Mouse (Mus musculus) thymus, postnatal 0 days (tissue): ENCODE measurements at regions not wholly inside any gene's neighbourhood (a gene's known extent, or its start where the extent isn't known, plus 50 kb on each side); places are given as distances from the start of the nearest gene placed in this dataset.

Experiments used
- DNase-seq: peaks from one replicate; pipeline ENCODE4 v3.0.0-alpha.2; 2015; ENCODE audit warnings: low spot score

DNA sequence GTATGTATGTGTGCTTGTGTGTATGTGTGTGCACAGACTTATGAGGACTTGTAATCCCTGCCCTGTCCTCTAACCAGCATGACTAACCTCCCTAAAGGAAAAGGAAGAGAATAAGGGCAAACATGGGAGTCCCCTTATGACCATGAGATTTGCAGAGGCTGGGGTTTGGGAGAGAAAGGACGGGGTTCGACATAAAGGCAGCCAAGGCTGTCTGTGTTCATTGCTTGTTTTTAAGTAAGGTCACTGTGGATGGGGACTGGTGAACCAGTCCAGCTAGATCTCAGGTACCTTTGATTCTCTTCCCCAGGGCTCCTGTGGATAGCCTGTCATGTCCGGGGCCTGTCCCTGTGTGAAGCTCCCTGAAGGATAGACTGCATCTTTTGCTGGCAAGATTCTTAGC is 55.6 kb downstream of the Irf2bp2 start:
- no peak for DNase-seq

DNA sequence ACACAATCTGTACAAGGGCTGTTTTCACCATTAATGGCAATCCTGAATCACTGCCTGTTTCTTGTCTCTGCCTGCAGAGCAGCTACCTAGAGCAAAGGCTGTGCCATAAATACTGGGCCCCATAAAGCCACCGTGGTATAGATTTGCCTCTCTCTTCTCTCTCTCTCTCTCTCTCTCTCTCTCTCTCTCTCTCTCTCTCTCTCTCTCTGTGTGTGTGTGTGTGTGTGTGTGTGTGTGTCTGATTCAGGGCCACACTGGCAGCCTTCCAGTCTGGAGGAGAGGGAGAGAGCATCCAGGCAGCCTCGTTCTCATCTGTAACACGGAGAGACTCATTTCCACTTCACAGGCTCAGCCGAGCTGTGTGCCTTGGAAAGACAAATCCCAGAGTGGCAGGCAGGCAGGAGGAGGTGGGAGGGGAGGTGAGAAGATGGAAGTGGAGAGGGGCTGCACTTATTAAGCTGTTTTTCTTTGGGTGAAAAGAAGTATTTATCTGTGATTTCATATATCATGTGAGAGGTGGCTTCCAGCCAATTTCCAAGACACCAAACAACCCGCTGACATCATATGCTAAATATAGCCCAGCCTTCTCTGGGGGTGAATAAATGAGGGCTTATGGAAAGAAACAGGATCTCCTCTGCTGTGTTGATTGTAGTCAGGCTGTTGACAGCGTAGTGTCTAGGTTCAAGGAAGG is 56.7 kb downstream of the Irf2bp2 start:
- DNase-seq = no peak

DNA sequence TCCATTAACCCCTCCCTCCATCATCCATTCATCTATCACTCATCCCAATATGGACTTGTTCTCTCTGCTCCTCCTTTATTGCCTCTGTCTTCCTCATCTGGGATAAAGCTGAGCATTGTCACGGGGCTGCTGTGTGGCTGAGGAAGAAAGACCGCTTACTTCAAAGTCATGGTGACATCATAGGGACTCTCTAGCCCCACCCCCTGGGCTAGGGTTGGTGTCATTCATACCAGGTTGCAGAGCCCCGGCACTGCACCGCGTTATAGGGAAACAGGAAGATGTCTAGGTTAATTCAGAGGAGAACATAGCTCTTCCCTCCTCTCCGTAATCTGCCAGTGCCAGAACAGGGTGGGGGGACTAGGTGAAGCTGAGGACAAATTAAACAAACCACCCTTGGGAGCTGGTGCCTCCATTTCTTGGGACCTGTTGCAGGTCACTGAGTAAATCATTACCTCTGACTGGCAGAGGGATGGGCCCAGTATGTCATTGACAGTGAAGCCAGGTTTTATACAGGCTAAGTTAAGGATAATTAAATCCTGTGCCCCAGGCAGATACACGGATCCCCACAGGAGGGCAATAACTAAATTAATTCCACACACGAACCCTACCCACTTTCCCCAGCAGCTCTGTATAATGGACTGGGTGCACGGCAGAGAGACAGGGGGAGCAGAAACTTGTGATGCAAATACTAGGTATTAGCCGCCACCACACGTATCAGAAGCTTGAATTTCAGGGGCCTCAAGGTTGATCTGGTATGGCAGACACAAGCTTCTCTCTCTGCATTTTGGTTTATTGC is 57.5 kb downstream of the Irf2bp2 start:
- DNase-seq = peak; percentile 79

DNA sequence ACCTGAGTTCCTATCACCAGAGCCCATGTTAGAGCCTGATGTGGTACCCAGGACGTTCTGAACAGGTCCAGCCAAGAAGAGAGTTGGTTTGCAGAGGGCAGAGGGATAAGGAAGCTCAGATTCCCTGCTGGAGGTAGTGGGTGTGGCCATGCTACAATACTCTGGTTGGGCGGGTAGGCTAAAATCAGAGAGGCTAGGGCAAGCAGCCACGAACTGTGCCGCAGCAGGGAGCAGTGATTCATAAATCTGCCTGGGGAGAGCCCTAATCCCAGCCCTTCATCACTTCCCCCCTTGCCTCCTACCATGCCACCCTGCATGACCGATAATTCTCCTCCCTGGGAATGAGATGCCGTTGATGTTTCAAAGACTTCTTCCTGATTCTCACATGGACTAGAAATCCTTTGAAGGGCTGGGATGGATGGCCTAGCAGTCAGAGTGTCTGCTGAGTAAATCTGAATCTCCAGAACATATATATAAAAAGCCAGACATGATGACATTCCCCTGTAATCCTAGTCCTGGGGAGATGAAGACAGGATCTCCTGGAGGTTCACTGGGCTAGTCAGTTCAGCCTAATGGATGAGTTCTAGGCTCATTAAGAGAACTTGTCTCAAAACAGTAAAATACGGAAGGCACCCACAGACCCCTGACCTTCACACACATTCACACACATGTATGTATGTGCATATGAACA is 57.6 kb upstream of the Tarbp1 start:
- no peak for DNase-seq

DNA sequence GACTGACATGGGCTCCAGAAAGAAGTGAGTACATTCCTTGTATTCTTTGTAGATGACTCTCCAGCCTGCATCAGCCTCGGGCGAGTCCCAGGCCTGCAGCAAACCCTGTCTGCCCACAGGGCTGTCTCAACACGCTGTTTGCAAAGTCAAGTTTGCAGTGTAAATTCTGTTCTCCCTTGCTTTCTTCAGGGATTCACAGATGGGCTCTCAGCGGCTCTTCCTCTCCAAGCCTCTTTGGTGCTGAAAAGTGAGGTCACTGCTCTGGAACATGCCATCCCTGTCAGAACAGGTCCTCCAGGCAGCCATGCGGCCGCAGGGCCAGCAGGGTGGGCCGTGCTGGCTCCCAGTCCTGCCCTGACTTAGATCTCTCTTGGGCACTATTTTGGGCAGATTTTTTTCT is 56.6 kb upstream of the Tarbp1 start:
- DNase-seq = no peak

DNA sequence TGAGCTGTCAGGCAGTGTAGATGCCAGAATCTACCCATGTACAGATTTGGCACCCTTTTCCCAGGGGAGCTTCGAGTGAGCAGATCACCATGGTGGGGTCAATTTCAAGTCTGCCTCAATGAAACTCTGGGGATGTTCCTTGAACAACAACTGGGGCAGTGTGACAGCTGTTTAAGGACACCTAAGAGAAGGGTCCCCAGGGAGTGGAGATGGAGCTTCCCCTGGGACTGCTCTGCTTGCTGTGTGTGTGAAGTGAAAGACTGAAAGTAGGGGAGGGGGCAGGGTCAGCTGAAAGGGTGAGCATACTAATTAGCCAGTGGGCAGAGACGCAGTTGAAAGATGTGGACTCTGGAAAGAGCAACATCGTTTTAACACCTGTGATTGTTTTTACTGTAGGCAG is 54.5 kb upstream of the Tarbp1 start:
- DNase-seq = no peak

DNA sequence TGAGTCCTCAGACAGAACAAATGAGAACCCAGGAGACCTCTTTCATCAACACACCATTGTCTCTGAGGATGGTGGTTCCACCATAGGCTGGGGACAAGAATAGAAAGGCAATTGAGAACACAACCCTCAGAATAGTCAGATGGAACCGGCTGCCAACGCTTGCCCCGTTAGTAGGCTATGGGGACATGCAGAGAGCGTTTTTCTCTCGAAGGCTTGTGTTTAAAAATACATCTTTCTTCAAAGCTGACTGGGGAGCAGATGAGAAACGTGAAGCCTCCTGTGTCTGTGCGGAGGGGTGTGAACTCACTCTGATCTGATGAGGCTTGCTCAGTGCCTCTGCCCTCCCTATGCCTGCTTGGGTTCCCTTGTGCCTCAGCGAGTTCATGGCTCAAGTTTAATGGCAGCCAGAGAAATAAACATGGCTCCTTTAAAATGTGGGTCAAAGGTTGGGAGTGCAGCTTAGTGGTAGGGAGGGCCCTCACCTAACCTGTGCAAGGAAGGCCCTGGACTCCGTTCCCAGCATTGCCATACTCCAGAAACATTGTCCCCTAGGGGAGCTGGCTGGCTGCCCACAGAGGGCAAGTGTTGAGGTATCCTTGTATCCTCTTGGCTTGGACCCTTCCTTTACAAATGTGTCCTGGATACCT is 53.7 kb upstream of the Tarbp1 start:
- no peak for DNase-seq

DNA sequence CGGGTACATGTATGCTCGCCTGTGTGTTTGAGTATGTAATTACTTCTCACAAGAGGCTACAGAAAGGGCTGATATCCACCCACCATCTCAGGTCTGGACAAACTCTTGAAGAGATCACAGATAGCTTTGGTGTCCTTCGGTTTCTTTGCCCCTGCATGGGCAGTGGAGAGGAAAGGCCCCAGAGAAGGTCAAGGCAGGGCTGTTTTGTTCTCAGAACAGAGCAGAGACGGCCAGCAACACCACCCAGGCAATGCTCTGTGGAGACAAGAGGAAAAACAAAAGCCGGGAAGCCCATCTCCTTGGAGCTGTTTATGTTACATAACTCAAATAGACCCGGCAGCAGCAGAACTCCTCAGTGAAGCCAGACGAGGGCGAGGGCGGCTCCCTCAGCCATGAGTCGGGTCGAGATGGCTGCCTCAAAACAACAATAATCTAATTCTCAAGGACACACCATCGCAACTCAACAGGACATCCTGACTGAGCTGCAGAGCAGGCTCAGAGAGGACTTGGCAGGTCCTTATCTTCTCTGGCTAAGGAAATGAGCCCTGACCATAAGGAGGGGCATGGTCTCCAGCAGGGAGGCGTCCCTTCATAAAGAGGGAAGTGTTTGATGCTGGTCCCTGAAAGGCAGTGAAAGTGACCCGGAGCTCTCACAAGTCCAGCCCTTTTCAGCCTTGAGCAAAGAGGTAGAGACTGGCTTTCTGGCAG is 52.2 kb upstream of the Tarbp1 start:
- no peak for DNase-seq

DNA sequence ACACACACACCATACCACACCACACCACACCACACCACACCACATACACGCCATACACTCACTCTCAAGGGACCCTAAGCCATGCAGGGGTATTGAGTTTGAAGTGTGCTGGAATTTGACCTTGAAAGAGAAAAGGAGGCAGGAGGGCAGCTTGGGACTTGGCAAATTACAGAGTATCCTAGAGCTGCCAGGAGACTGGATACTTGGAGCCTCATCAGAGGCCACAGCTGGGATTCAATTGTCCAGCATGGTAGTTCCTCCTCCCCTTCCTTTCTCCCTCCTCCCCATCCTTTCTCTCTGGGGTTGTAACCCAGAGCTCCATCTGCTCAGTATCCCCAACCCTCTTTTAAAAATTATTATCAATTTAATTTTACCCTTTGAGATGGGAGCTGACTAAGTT is 50.7 kb upstream of the Tarbp1 start:
- DNase-seq = no peak
